Mouse (Mus musculus) brain, embryonic 14.5 days (tissue): ENCODE results near the gene Prdm2.
A peak's percentile ranks its signal among the peaks of the same experiment; 100 is the strongest.

Experiments used
- CTCF ChIP-seq: fragments of 200-500 bp; IDR thresholded peaks from 2 replicates; pipeline ENCODE4 v1.5.1; 2012; ENCODE audit warnings: inconsistent platforms, mild to moderate bottlenecking, moderate library complexity, borderline replicate concordance; ENCODE audit not compliant: insufficient read depth, insufficient read length; ENCODE audit errors: extremely low read depth
- POLR2A ChIP-seq: fragments of 200-500 bp; IDR thresholded peaks from 2 replicates; pipeline ENCODE4 v1.6.1; 2012; ENCODE audit warnings: mild to moderate bottlenecking, inconsistent platforms, borderline replicate concordance; ENCODE audit not compliant: poor library complexity, insufficient read depth, insufficient read length, severe bottlenecking; ENCODE audit errors: extremely low read depth

- TF ChIP-seq POLR2A (no peak), CTCF (peak; percentile 60)
These were observed 45.7 kb upstream of the Prdm2 start for GRCm38 (mm10) chr4:143258517-143258916.
